Mouse (Mus musculus) bone marrow, adult 2 months (tissue): ENCODE measurements around the gene Stard9.

Experiments
- CTCF ChIP-seq: fragments of 200-500 bp; IDR thresholded peaks from 2 replicates; pipeline ENCODE4 v1.5.1; 2011; ENCODE audit warnings: low read length, control low read depth; ENCODE audit not compliant: control insufficient read depth, insufficient read depth
- POLR2A ChIP-seq: fragments of 200-500 bp; IDR thresholded peaks from 2 replicates; pipeline ENCODE4 v1.6.1; 2011; ENCODE audit warnings: low read depth, mild to moderate bottlenecking, control low read depth, low read length, borderline replicate concordance; ENCODE audit not compliant: control insufficient read depth

- TF ChIP-seq CTCF, result no peak
- no peak for TF ChIP-seq POLR2A
These were observed 29.6 kb downstream of the Stard9 start for GRCm38 (mm10) chr2:120658486-120658885.
